Mouse (Mus musculus): ENCODE results near the gene Ubn1. TPM values are rescaled to one million over a fixed set of nuclear protein-coding genes. Genes with fewer than 3 reads are reported as not detected.

The Ubn1 gene
- polyA plus RNA-seq, 1 experiment, result 12.9 TPM

GRCm38 (mm10) chr16:5010371-5010935 lies 39.4 kb upstream of the Ubn1 start:
- TF ChIP-seq SRF (IDR thresholded peaks at IDR 0.05; ENCODE audit: control insufficient read depth, insufficient read length, low read depth), result no peak
- TF ChIP-seq MAX (IDR thresholded peaks at IDR 0.05; ENCODE audit: low read depth), result no peak
- no peak for TF ChIP-seq REST (IDR thresholded peaks at IDR 0.05; ENCODE audit: insufficient read depth, insufficient read length)
- no peak for TF ChIP-seq E2F4 (IDR thresholded peaks at IDR 0.05; ENCODE audit: insufficient read depth)
- TF ChIP-seq POLR2AphosphoS2 (IDR thresholded peaks at IDR 0.05; ENCODE audit: insufficient read length, low read depth), result no peak
- no peak for TF ChIP-seq CEBPB (IDR thresholded peaks at IDR 0.05; ENCODE audit: insufficient read depth, poor library complexity, severe bottlenecking)
- TF ChIP-seq TCF3 (IDR thresholded peaks at IDR 0.05; ENCODE audit: insufficient read length, low read depth), result no peak
- no peak for TF ChIP-seq USF1 (IDR thresholded peaks at IDR 0.05; ENCODE audit: low read depth)
- TF ChIP-seq TCF12 (IDR thresholded peaks at IDR 0.05; ENCODE audit: insufficient read depth, poor library complexity, severe bottlenecking), result no peak
- TF ChIP-seq POLR2A (IDR thresholded peaks at IDR 0.05; ENCODE audit: insufficient read length, low read depth), result no peak
- Histone ChIP-seq H3K27me3 (ENCODE audit: control insufficient read depth, insufficient read depth, insufficient read length) (no peaks in the 10 kb centered on the region), H3ac (ENCODE audit: control insufficient read depth, insufficient read length) (no peak overlapping the region), H3K79me2 (ENCODE audit: control insufficient read depth, insufficient read depth) (no peaks in the 10 kb centered on the region), H3K36me3 (ENCODE audit: control insufficient read depth, insufficient read depth) (no peaks in the 10 kb centered on the region), H3K4me2 (ENCODE audit: low read depth) (no peak overlapping the region), H3K4me3 (no peak overlapping the region)

GRCm38 (mm10) chr16:5011285-5011684 lies 38.6 kb upstream of the Ubn1 start:
- H3K36me3 ChIP-seq (ENCODE audit: control insufficient read depth, insufficient read depth), result peaks cover under 1% of the 10 kb centered on the region
- TF ChIP-seq MYOG (IDR thresholded peaks at IDR 0.05; ENCODE audit: control insufficient read depth in 1 of 3, insufficient read depth in 1 of 3, insufficient read length in 2 of 3, low read depth in 2 of 3) (no peak), USF1 (IDR thresholded peaks at IDR 0.05; ENCODE audit: low read depth) (no peak), CEBPB (IDR thresholded peaks at IDR 0.05; ENCODE audit: insufficient read depth, poor library complexity, severe bottlenecking) (no peak), MAX (IDR thresholded peaks at IDR 0.05; ENCODE audit: low read depth) (no peak), MYOD1 (IDR thresholded peaks at IDR 0.05; ENCODE audit: control insufficient read depth in 1 of 3, insufficient read length in 2 of 3, low read depth in 2 of 3) (no peak)
- H3K4me3 ChIP-seq, result no peak overlapping the region
- no peak overlapping the region for H3ac ChIP-seq (ENCODE audit: control insufficient read depth, insufficient read length)
- no peaks in the 10 kb centered on the region for H3K79me2 ChIP-seq (ENCODE audit: control insufficient read depth, insufficient read depth)
- no peak overlapping the region for H3K4me2 ChIP-seq (ENCODE audit: low read depth)
- no peaks in the 10 kb centered on the region for H3K27me3 ChIP-seq (ENCODE audit: control insufficient read depth, insufficient read depth, insufficient read length)

GRCm38 (mm10) chr16:5012036-5013005 lies 37.5 kb upstream of the Ubn1 start:
- no peaks in the 10 kb centered on the region for H3K27me3 ChIP-seq (ENCODE audit: control insufficient read depth, insufficient read depth, insufficient read length)
- no peaks in the 10 kb centered on the region for H3K79me2 ChIP-seq (ENCODE audit: control insufficient read depth, insufficient read depth)
- peaks cover 10% of the 10 kb centered on the region for H3K36me3 ChIP-seq (ENCODE audit: control insufficient read depth, insufficient read depth)
- H3K4me2 ChIP-seq (ENCODE audit: low read depth), result peak overlapping the region; percentile 97
- TF ChIP-seq E2F4 (IDR thresholded peaks at IDR 0.05; ENCODE audit: insufficient read depth) (no peak), USF1 (IDR thresholded peaks at IDR 0.05; ENCODE audit: low read depth) (no peak), CEBPB (IDR thresholded peaks at IDR 0.05; ENCODE audit: insufficient read depth, poor library complexity, severe bottlenecking) (no peak), SRF (IDR thresholded peaks at IDR 0.05; ENCODE audit: control insufficient read depth, insufficient read length, low read depth) (no peak), POLR2AphosphoS2 (IDR thresholded peaks at IDR 0.05; ENCODE audit: insufficient read length, low read depth) (no peak), MYOG (IDR thresholded peaks at IDR 0.05; ENCODE audit: control insufficient read depth in 1 of 3, insufficient read depth in 1 of 3, insufficient read length in 2 of 3, low read depth in 2 of 3) (no peak), TCF12 (IDR thresholded peaks at IDR 0.05; ENCODE audit: insufficient read depth, poor library complexity, severe bottlenecking) (no peak), TCF3 (IDR thresholded peaks at IDR 0.05; ENCODE audit: insufficient read length, low read depth) (no peak), MAX (IDR thresholded peaks at IDR 0.05; ENCODE audit: low read depth) (no peak), MYOD1 (IDR thresholded peaks at IDR 0.05; ENCODE audit: control insufficient read depth in 1 of 3, insufficient read length in 2 of 3, low read depth in 2 of 3) (no peak), POLR2A (IDR thresholded peaks at IDR 0.05; ENCODE audit: insufficient read length, low read depth) (no peak), REST (IDR thresholded peaks at IDR 0.05; ENCODE audit: insufficient read depth, insufficient read length) (no peak)
- H3K4me3 ChIP-seq, result peak overlapping the region; percentile 32
- H3ac ChIP-seq (ENCODE audit: control insufficient read depth, insufficient read length), result peak overlapping the region; percentile 16

GRCm38 (mm10) chr16:5013054-5013838 lies 36.6 kb upstream of the Ubn1 start, which contains the start of gene Rogdi:
TSS of gene Rogdi (minus strand) at chr16:5013553.
- no peaks in the 10 kb centered on the region for H3K79me2 ChIP-seq (ENCODE audit: control insufficient read depth, insufficient read depth)
- H3K4me3 ChIP-seq, result peak within 1 kb of the TSS; percentile 32

More at GRCm38 (mm10) chr16:5013054-5013838, 36.6 kb upstream of the Ubn1 start, which contains the start of gene Rogdi:
- Histone ChIP-seq H3K27me3 (ENCODE audit: control insufficient read depth, insufficient read depth, insufficient read length) (no peaks in the 10 kb centered on the region), H3ac (ENCODE audit: control insufficient read depth, insufficient read length) (peak within 1 kb of the TSS; percentile 16), H3K4me2 (ENCODE audit: low read depth) (peak within 1 kb of the TSS; percentile 97), H3K36me3 (ENCODE audit: control insufficient read depth, insufficient read depth) (peaks cover 17% of the 10 kb centered on the region)
- TF ChIP-seq TCF12 (IDR thresholded peaks at IDR 0.05; ENCODE audit: insufficient read depth, poor library complexity, severe bottlenecking) (no peak), MAX (IDR thresholded peaks at IDR 0.05; ENCODE audit: low read depth) (no peak), USF1 (IDR thresholded peaks at IDR 0.05; ENCODE audit: low read depth) (no peak), REST (IDR thresholded peaks at IDR 0.05; ENCODE audit: insufficient read depth, insufficient read length) (no peak), SRF (IDR thresholded peaks at IDR 0.05; ENCODE audit: control insufficient read depth, insufficient read length, low read depth) (peak; percentile 80), TCF3 (IDR thresholded peaks at IDR 0.05; ENCODE audit: insufficient read length, low read depth) (no peak), CEBPB (IDR thresholded peaks at IDR 0.05; ENCODE audit: insufficient read depth, poor library complexity, severe bottlenecking) (no peak), POLR2AphosphoS2 (IDR thresholded peaks at IDR 0.05; ENCODE audit: insufficient read length, low read depth) (peak; percentile 91), E2F4 (IDR thresholded peaks at IDR 0.05; ENCODE audit: insufficient read depth) (no peak), POLR2A (IDR thresholded peaks at IDR 0.05; ENCODE audit: insufficient read length, low read depth) (peak; percentile 93), MYOD1 (IDR thresholded peaks at IDR 0.05; ENCODE audit: control insufficient read depth in 1 of 3, insufficient read length in 2 of 3, low read depth in 2 of 3) (peak in 2 of 3 experiments; percentile 22 to 66), MYOG (IDR thresholded peaks at IDR 0.05; ENCODE audit: control insufficient read depth in 1 of 3, insufficient read depth in 1 of 3, insufficient read length in 2 of 3, low read depth in 2 of 3) (peak in 2 of 3 experiments; percentile 32 to 35)

Data from myocyte (in vitro differentiated cells).